Mouse (Mus musculus) CH12.LX (cell line): ENCODE results near the gene Fbll1. TPM values are rescaled to one million over a fixed set of nuclear protein-coding genes. Genes with fewer than 3 reads are reported as not detected.
"Not testable (repeated sequence)": the region's sequence is repeated elsewhere in the genome, so short reads cannot be mapped to it uniquely, and the experiment has no call there.

Experiments used
- DNase-seq: peaks from one replicate; pipeline ENCODE4 v3.0.0-alpha.2; 2013; ENCODE audit errors: extremely low read depth
- H3K27ac ChIP-seq: 2 replicates; pipeline ENCODE4 v1.5.1; 2012; ENCODE audit warnings: low read depth, mild to moderate bottlenecking, control low read depth, moderate library complexity; ENCODE audit not compliant: insufficient read depth
- H3K27me3 ChIP-seq: replicated peaks from 2 replicates; pipeline ENCODE3; 2012; ENCODE audit warnings: inconsistent platforms
- H3K36me3 ChIP-seq, 2 experiments: replicated peaks in 1 of 2; 2 replicates each; pipeline versions ENCODE3 to v1.6.1; 2012; ENCODE audit warnings: inconsistent platforms in 1 of 2, low read length in 1 of 2, mild to moderate bottlenecking in 1 of 2, mixed read lengths in 1 of 2, moderate library complexity in 1 of 2; ENCODE audit not compliant: control insufficient read depth in 1 of 2, insufficient read depth in 1 of 2
- H3K4me1 ChIP-seq, 2 experiments: 2 replicates each; pipeline ENCODE4 v1.6.1; 2012; ENCODE audit warnings: inconsistent platforms in 1 of 2, moderate library complexity in 1 of 2; ENCODE audit not compliant: insufficient read depth in 2 of 2, control insufficient read depth in 1 of 2
- H3K4me2 ChIP-seq: 2 replicates; pipeline ENCODE4 v1.6.1; 2012; ENCODE audit warnings: low read depth, mild to moderate bottlenecking, control low read depth; ENCODE audit not compliant: poor library complexity, insufficient read depth, severe bottlenecking
- H3K4me3 ChIP-seq, 3 experiments: fragments of 150-350 bp in 1 of 3; sonication (generic) in 1 of 3; replicated peaks in 1 of 3; 2 replicates each; pipeline versions ENCODE3 to v1.5.1; 2011 to 2012; ENCODE audit warnings: low read depth in 2 of 3, low read length in 2 of 3, mild to moderate bottlenecking in 2 of 3, moderate library complexity in 2 of 3, control low read depth in 1 of 3, improper control_type of control experiment in 1 of 3, inconsistent platforms in 1 of 3, mixed read lengths in 1 of 3; ENCODE audit not compliant: poor library complexity in 1 of 3
- H3K79me2 ChIP-seq: replicated peaks from 2 replicates; pipeline ENCODE4 v1.6.1; 2012; ENCODE audit warnings: mild to moderate bottlenecking, moderate library complexity; ENCODE audit not compliant: control insufficient read depth, poor library complexity, insufficient read depth, severe bottlenecking; ENCODE audit errors: extremely low read depth
- H3K9ac ChIP-seq: 2 replicates; pipeline ENCODE4 v1.6.1; 2012; ENCODE audit warnings: low read depth, mild to moderate bottlenecking, control low read depth, moderate library complexity; ENCODE audit not compliant: insufficient read depth
- H3K9me3 ChIP-seq: replicated peaks from 2 replicates; pipeline ENCODE3; 2012; ENCODE audit warnings: low read length, inconsistent platforms, mixed read lengths
- CHD1 ChIP-seq: IDR thresholded peaks from 2 replicates; pipeline ENCODE4 v1.6.1; 2012; ENCODE audit warnings: low read depth, low read length, improper control_type of control experiment, inconsistent platforms
- CHD2 ChIP-seq: IDR thresholded peaks from 2 replicates; pipeline ENCODE4 v1.6.1; 2011; ENCODE audit warnings: low read length, improper control_type of control experiment
- CTCF ChIP-seq, 2 experiments: IDR thresholded peaks in 1 of 2; conservative IDR thresholded peaks in 1 of 2; 2 replicates each; pipeline ENCODE4 v1.5.1; 2011 to 2012; ENCODE audit warnings: low read depth in 2 of 2, low read length in 2 of 2, improper control_type of control experiment in 1 of 2, inconsistent platforms in 1 of 2, mild to moderate bottlenecking in 1 of 2, moderate library complexity in 1 of 2
- EP300 ChIP-seq: IDR thresholded peaks from 2 replicates; pipeline ENCODE4 v1.6.1; 2011; ENCODE audit warnings: low read length, improper control_type of control experiment
- GABPA ChIP-seq: IDR thresholded peaks from 2 replicates; pipeline ENCODE4 v1.6.1; 2012; ENCODE audit warnings: low read depth, low read length, improper control_type of control experiment, inconsistent platforms; ENCODE audit not compliant: insufficient replicate concordance
- HCFC1 ChIP-seq: IDR thresholded peaks from 2 replicates; pipeline ENCODE4 v1.6.1; 2012; ENCODE audit warnings: low read depth, mild to moderate bottlenecking, inconsistent platforms, low read length, improper control_type of control experiment
- KAT2A ChIP-seq: IDR thresholded peaks from 2 replicates; pipeline ENCODE4 v1.6.1; 2012; ENCODE audit warnings: low read length, improper control_type of control experiment, inconsistent platforms; ENCODE audit not compliant: insufficient replicate concordance
- MAX ChIP-seq: IDR thresholded peaks from 2 replicates; pipeline ENCODE4 v1.6.1; 2011; ENCODE audit warnings: low read length, improper control_type of control experiment
- MYC ChIP-seq: IDR thresholded peaks from 2 replicates; pipeline ENCODE4 v1.6.1; 2011; ENCODE audit warnings: low read depth, mild to moderate bottlenecking, improper control_type of control experiment, low read length
- NELFE ChIP-seq: IDR thresholded peaks from 2 replicates; pipeline ENCODE4 v1.6.1; 2011; ENCODE audit warnings: low read depth, low read length, improper control_type of control experiment
- NRF1 ChIP-seq: IDR thresholded peaks from 2 replicates; pipeline ENCODE4 v1.6.1; 2014; ENCODE audit warnings: low read depth, mild to moderate bottlenecking, inconsistent platforms, low read length, improper control_type of control experiment, moderate library complexity
- PAX5 ChIP-seq: IDR thresholded peaks from 2 replicates; pipeline ENCODE4 v1.6.1; 2012; ENCODE audit warnings: low read length, inconsistent platforms, mixed read lengths
- POLR2A ChIP-seq: IDR thresholded peaks from 2 replicates; pipeline ENCODE4 v1.6.1; 2011; ENCODE audit warnings: low read depth, mild to moderate bottlenecking, improper control_type of control experiment, low read length
- SMC3 ChIP-seq: IDR thresholded peaks from 2 replicates; pipeline ENCODE4 v1.6.1; 2011; ENCODE audit warnings: low read depth, low read length, improper control_type of control experiment
- TCF12 ChIP-seq: IDR thresholded peaks from 2 replicates; pipeline ENCODE4 v1.6.1; 2014; ENCODE audit warnings: low read depth, mild to moderate bottlenecking, inconsistent platforms, low read length, improper control_type of control experiment
- UBTF ChIP-seq: IDR thresholded peaks from 2 replicates; pipeline ENCODE4 v1.6.1; 2012; ENCODE audit warnings: low read depth, mild to moderate bottlenecking, inconsistent platforms, low read length, improper control_type of control experiment, moderate library complexity
- ZMIZ1 ChIP-seq: IDR thresholded peaks from 2 replicates; pipeline ENCODE4 v1.6.1; 2012; ENCODE audit warnings: low read depth, mild to moderate bottlenecking, inconsistent platforms, low read length, improper control_type of control experiment
- dilution Hi-C: fragments of 300-500 bp; cut with MboI; formaldehyde crosslinking; loops from 2 replicates; pipeline ENCODE4 v1.14.3; 2020; ENCODE audit warnings: low sequenced_read_pairs; ENCODE audit not compliant: extremely low pct_unique_long_range_greater_than_20kb, extremely low pct_ligation_motif_present
- in situ Hi-C: fragments of 300-500 bp; cut with MboI; formaldehyde crosslinking; loops from 3 replicates; pipeline ENCODE4 v1.14.3; 2019; ENCODE audit warnings: low sequenced_read_pairs, low pct_ligation_motif_present, low pct_unique_long_range_greater_than_20kb, mixed read lengths
- polyA plus RNA-seq: library from polyadenylated mRNA; unstranded; fragments of >175 nt; gene quantifications from 2 replicates; pipeline ENCODE4 v1.2.1, GENCODE M21; 2012; ENCODE audit warnings: low read depth; ENCODE audit not compliant: insufficient read length
- total RNA-seq, 2 experiments: library from RNA; depleted of rRNA; stranded (reverse); fragments of 300-350 nt in 1 of 2; fragments of >200 nt in 1 of 2; gene quantifications; 2 replicates each; pipeline ENCODE4 v1.2.3; 2012 to 2014

Gene Fbll1
- total and polyA plus RNA-seq, 3 experiments = not detected

GRCm38 (mm10) chr11:35841738-35842325 is 43.1 kb upstream of the Fbll1 start:
- Histone ChIP-seq H3K9me3 (no peaks in the 10 kb centered on the region), H3K27me3 (no peaks in the 10 kb centered on the region), H3K27ac (no peak overlapping the region), H3K79me2 (no peaks in the 10 kb centered on the region)
- dilution Hi-C loops = no loop called here
- TF ChIP-seq MYC (no peak), MAX (0 out of 2 replicates have a peak, but pooled peaks have one; percentile 32), HCFC1 (0 out of 2 replicates have a peak, but pooled peaks have one; percentile 23)
- TF ChIP-seq, all 38 proteins: peak for 2
- peak; percentile 72 for DNase-seq
- Histone ChIP-seq H3K4me3 (no peak overlapping the region), H3K9ac (no peak overlapping the region), H3K4me2 (no peak overlapping the region), H3K36me3 (peaks cover 0 to 39% of the 10 kb centered on the region in 2 experiments), H3K4me1 (peaks cover 10 to 27% of the 10 kb centered on the region in 2 experiments)
- in situ Hi-C loops = loop anchor here (10.0 to 25.0 kb wide), 2 partner anchors 147 to 1005 kb away; partner anchors contain the start of gene Spdl1

GRCm38 (mm10) chr11:35840806-35841205 is 42.1 kb upstream of the Fbll1 start:
- in situ Hi-C loops = loop anchor here (10.0 to 25.0 kb wide), 2 partner anchors 146 to 1004 kb away; partner anchors contain the start of gene Spdl1
- H3K27ac ChIP-seq, H3K4me2 ChIP-seq, dilution Hi-C loops, H3K9ac ChIP-seq, DNase-seq, H3K27me3 ChIP-seq, H3K79me2 ChIP-seq, H3K9me3 ChIP-seq, H3K4me3 ChIP-seq: not testable (repeated sequence)
- Histone ChIP-seq H3K4me1 (peaks cover 10 to 27% of the 10 kb centered on the region in 2 experiments), H3K36me3 (peaks cover 0 to 35% of the 10 kb centered on the region in 2 experiments)

GRCm38 (mm10) chr11:35840282-35840681 is 41.6 kb upstream of the Fbll1 start:
- in situ Hi-C loops = loop anchor here (10.0 to 25.0 kb wide), 2 partner anchors 145 to 1003 kb away; partner anchors contain the start of gene Spdl1
- no peak for TF ChIP-seq POLR2A
- TF ChIP-seq ZMIZ1 = no peak
- TF ChIP-seq MYC = no peak
- TF ChIP-seq SMC3 = peak; percentile 32; the same call in 1 of the 2 replicates
- no peak for TF ChIP-seq UBTF
- peak; percentile 61 to 62 for TF ChIP-seq CTCF (conservative IDR thresholded peaks at IDR 0.05 in 1 of 2, IDR thresholded peaks at IDR 0.05 in 1 of 2; ENCODE audit: low read depth in 2 of 2, low read length in 2 of 2)
- no peak for TF ChIP-seq NRF1
- no peak for TF ChIP-seq CHD1
- no peak for TF ChIP-seq NELFE
- no peak for TF ChIP-seq GABPA
- TF ChIP-seq EP300 = no peak
- TF ChIP-seq PAX5 = no peak
- no peak for TF ChIP-seq KAT2A
- no peak for TF ChIP-seq TCF12
- TF ChIP-seq CHD2 = no peak
- H3K9ac ChIP-seq = no peak overlapping the region
- peaks cover 0 to 35% of the 10 kb centered on the region in 2 experiments for H3K36me3 ChIP-seq
- no peaks in the 10 kb centered on the region for H3K27me3 ChIP-seq
- peak; percentile 41 for DNase-seq
- dilution Hi-C loops = no loop called here
- H3K4me1 ChIP-seq = peaks cover 10 to 27% of the 10 kb centered on the region in 2 experiments
- no peak overlapping the region for H3K4me2 ChIP-seq
- H3K79me2 ChIP-seq = no peaks in the 10 kb centered on the region
- no peaks in the 10 kb centered on the region for H3K9me3 ChIP-seq
- no peak overlapping the region for H3K27ac ChIP-seq
- no peak overlapping the region for H3K4me3 ChIP-seq
